Mouse (Mus musculus): ENCODE measurements at regions not wholly inside any gene's neighbourhood (a gene's known extent, or its start where the extent isn't known, plus 50 kb on each side); places are given as distances from the start of the nearest gene placed in this dataset.
"Not testable (repeated sequence)": the region's sequence is repeated elsewhere in the genome, so short reads cannot be mapped to it uniquely, and the experiment has no call there.

GRCm38 (mm10) chr12:115336594-115336993, 710.9 kb upstream of the Zfp386 start:
- Histone ChIP-seq H3K36me3 (no peaks in the 10 kb centered on the region), H3K27ac (no peak overlapping the region), H3K4me3 (replicated peaks) (no peak overlapping the region), H3K4me2 (no peak overlapping the region), H3K9me3 (replicated peaks) (0 out of 2 replicates have a peak, but pooled peaks cover 5% of the 10 kb centered on the region), H3K27me3 (no peaks in the 10 kb centered on the region), H3K4me1 (no peaks in the 10 kb centered on the region), H3K9ac (no peak overlapping the region)
- ATAC-seq (replicated peaks; ENCODE audit: low FRiP score) = no peak
- 81% methylated on average over 1 of the region's 1 CpGs for WGBS

GRCm38 (mm10) chr12:115346112-115346511, 701.4 kb upstream of the Zfp386 start:
- H3K27ac ChIP-seq; H3K36me3 ChIP-seq; H3K9me3 ChIP-seq (replicated peaks); H3K9ac ChIP-seq; ATAC-seq (replicated peaks; ENCODE audit: low FRiP score); H3K4me1 ChIP-seq; H3K4me3 ChIP-seq (replicated peaks); H3K4me2 ChIP-seq; H3K27me3 ChIP-seq: not testable (repeated sequence)
- 63% methylated on average over 4 of the region's 6 CpGs for WGBS

GRCm38 (mm10) chr12:115359050-115359449, 688.5 kb upstream of the Zfp386 start:
- H3K4me1 ChIP-seq; ATAC-seq (replicated peaks; ENCODE audit: low FRiP score); H3K9ac ChIP-seq; H3K4me3 ChIP-seq (replicated peaks); H3K36me3 ChIP-seq; H3K27me3 ChIP-seq; H3K27ac ChIP-seq; H3K4me2 ChIP-seq; H3K9me3 ChIP-seq (replicated peaks): not testable (repeated sequence)
- WGBS = 61% methylated on average over 2 of the region's 2 CpGs

- not testable (repeated sequence) for ATAC-seq (replicated peaks; ENCODE audit: low FRiP score)
- WGBS = 35% methylated on average over 1 of the region's 1 CpGs
These were observed 681.9 kb upstream of the Zfp386 start for GRCm38 (mm10) chr12:115365628-115366027.

GRCm38 (mm10) chr12:115371784-115372183, 675.7 kb upstream of the Zfp386 start:
- H3K4me3 ChIP-seq (replicated peaks); H3K9ac ChIP-seq; H3K4me1 ChIP-seq; H3K27ac ChIP-seq; H3K4me2 ChIP-seq; H3K27me3 ChIP-seq; H3K36me3 ChIP-seq; ATAC-seq (replicated peaks; ENCODE audit: low FRiP score); H3K9me3 ChIP-seq (replicated peaks): not testable (repeated sequence)
- WGBS = 81% methylated on average over 3 of the region's 3 CpGs

More at GRCm38 (mm10) chr12:115365628-115366027, 681.9 kb upstream of the Zfp386 start:
- not testable (repeated sequence) for H3K9ac ChIP-seq; H3K9me3 ChIP-seq (replicated peaks); H3K4me2 ChIP-seq; H3K4me3 ChIP-seq (replicated peaks); H3K27ac ChIP-seq; H3K27me3 ChIP-seq; H3K4me1 ChIP-seq; H3K36me3 ChIP-seq

GRCm38 (mm10) chr12:115373056-115373455, 674.5 kb upstream of the Zfp386 start:
- ATAC-seq (replicated peaks; ENCODE audit: low FRiP score); H3K27me3 ChIP-seq; H3K9me3 ChIP-seq (replicated peaks); H3K4me1 ChIP-seq; H3K4me2 ChIP-seq; H3K36me3 ChIP-seq; H3K9ac ChIP-seq; H3K4me3 ChIP-seq (replicated peaks); H3K27ac ChIP-seq: not testable (repeated sequence)
- WGBS = 67% methylated on average over 3 of the region's 3 CpGs

- not testable (repeated sequence) for ATAC-seq (replicated peaks; ENCODE audit: low FRiP score); H3K36me3 ChIP-seq; H3K9me3 ChIP-seq (replicated peaks); H3K27me3 ChIP-seq; H3K4me2 ChIP-seq; H3K4me3 ChIP-seq (replicated peaks); H3K9ac ChIP-seq; H3K4me1 ChIP-seq; H3K27ac ChIP-seq
These were observed 661.0 kb upstream of the Zfp386 start for GRCm38 (mm10) chr12:115386479-115386878.

GRCm38 (mm10) chr12:115404116-115404515, 643.4 kb upstream of the Zfp386 start:
- no peak overlapping the region for H3K9ac ChIP-seq
- no peaks in the 10 kb centered on the region for H3K36me3 ChIP-seq
- H3K4me2 ChIP-seq = no peak overlapping the region
- no peak overlapping the region for H3K27ac ChIP-seq
- H3K4me1 ChIP-seq = no peaks in the 10 kb centered on the region
- H3K27me3 ChIP-seq = no peaks in the 10 kb centered on the region
- H3K4me3 ChIP-seq (replicated peaks) = no peak overlapping the region
- 60% methylated on average over 1 of the region's 1 CpGs for WGBS
- no peak for ATAC-seq (replicated peaks; ENCODE audit: low FRiP score)
- no peaks in the 10 kb centered on the region; the same call in 1 of the 2 replicates for H3K9me3 ChIP-seq (replicated peaks)

- no peaks in the 10 kb centered on the region for H3K36me3 ChIP-seq
- ATAC-seq (replicated peaks; ENCODE audit: low FRiP score) = no peak
- H3K9me3 ChIP-seq (replicated peaks) = no peaks in the 10 kb centered on the region; the same call in 1 of the 2 replicates
- H3K4me3 ChIP-seq (replicated peaks) = no peak overlapping the region
- H3K27ac ChIP-seq = no peak overlapping the region
- no peak overlapping the region for H3K4me2 ChIP-seq
- H3K27me3 ChIP-seq = no peaks in the 10 kb centered on the region
- no peaks in the 10 kb centered on the region for H3K4me1 ChIP-seq
- H3K9ac ChIP-seq = no peak overlapping the region
- WGBS = 77% methylated on average over 1 of the region's 1 CpGs
These were observed 642.9 kb upstream of the Zfp386 start for GRCm38 (mm10) chr12:115404657-115405056.

GRCm38 (mm10) chr12:115446247-115446646, 601.3 kb upstream of the Zfp386 start:
- H3K36me3 ChIP-seq; H3K4me2 ChIP-seq; H3K27ac ChIP-seq; H3K9me3 ChIP-seq (replicated peaks); ATAC-seq (replicated peaks; ENCODE audit: low FRiP score); H3K27me3 ChIP-seq; H3K4me1 ChIP-seq; H3K4me3 ChIP-seq (replicated peaks); H3K9ac ChIP-seq: not testable (repeated sequence)
- 80% methylated on average over 3 of the region's 5 CpGs for WGBS

GRCm38 (mm10) chr12:115452626-115453025, 594.9 kb upstream of the Zfp386 start:
- H3K27me3 ChIP-seq; ATAC-seq (replicated peaks; ENCODE audit: low FRiP score); H3K27ac ChIP-seq; H3K9me3 ChIP-seq (replicated peaks); H3K4me3 ChIP-seq (replicated peaks); H3K36me3 ChIP-seq; H3K9ac ChIP-seq; H3K4me2 ChIP-seq; H3K4me1 ChIP-seq: not testable (repeated sequence)
- 52% methylated on average over 3 of the region's 3 CpGs for WGBS

GRCm38 (mm10) chr12:115464777-115465176, 582.7 kb upstream of the Zfp386 start:
- not testable (repeated sequence) for H3K36me3 ChIP-seq; H3K27me3 ChIP-seq; H3K27ac ChIP-seq; H3K9me3 ChIP-seq (replicated peaks); H3K9ac ChIP-seq; H3K4me2 ChIP-seq; ATAC-seq (replicated peaks; ENCODE audit: low FRiP score); H3K4me1 ChIP-seq; H3K4me3 ChIP-seq (replicated peaks)

GRCm38 (mm10) chr12:115468015-115468414, 579.5 kb upstream of the Zfp386 start:
- not testable (repeated sequence) for H3K27me3 ChIP-seq
- WGBS = 31% methylated on average over 4 of the region's 4 CpGs

More at GRCm38 (mm10) chr12:115468015-115468414, 579.5 kb upstream of the Zfp386 start:
- not testable (repeated sequence) for H3K4me2 ChIP-seq; H3K4me3 ChIP-seq (replicated peaks); H3K36me3 ChIP-seq; H3K27ac ChIP-seq; H3K4me1 ChIP-seq; H3K9ac ChIP-seq; H3K9me3 ChIP-seq (replicated peaks); ATAC-seq (replicated peaks; ENCODE audit: low FRiP score)
